Mouse (Mus musculus): ENCODE results near the gene Slc23a2.

The Slc23a2 gene

GRCm38 (mm10) chr2:132016034-132016433, 128.9 kb downstream of the Slc23a2 start:
- no peak for DNase-seq

GRCm38 (mm10) chr2:132013152-132013551, 131.8 kb downstream of the Slc23a2 start:
- DNase-seq, result no peak

DNA sequence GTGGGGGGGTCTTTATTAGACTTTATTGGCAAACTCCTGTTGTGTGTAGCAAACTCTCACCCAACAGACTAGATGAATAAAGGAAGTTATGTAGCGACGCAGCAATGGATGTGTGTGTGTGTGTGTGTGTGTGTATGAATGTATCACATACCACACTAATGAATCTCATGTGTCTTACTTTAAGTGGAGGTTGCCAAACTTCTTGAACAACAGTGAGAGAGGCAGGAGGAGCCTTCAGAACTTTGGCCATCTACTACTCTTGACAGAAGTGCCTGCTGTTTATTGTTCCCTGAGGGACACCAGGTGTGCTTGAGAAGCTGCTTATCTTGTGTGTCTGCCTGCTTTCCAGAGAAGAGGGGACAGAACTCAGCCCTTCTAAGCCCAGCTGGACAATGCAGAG, 134.1 kb downstream of the Slc23a2 start:
- no peak for DNase-seq

DNA sequence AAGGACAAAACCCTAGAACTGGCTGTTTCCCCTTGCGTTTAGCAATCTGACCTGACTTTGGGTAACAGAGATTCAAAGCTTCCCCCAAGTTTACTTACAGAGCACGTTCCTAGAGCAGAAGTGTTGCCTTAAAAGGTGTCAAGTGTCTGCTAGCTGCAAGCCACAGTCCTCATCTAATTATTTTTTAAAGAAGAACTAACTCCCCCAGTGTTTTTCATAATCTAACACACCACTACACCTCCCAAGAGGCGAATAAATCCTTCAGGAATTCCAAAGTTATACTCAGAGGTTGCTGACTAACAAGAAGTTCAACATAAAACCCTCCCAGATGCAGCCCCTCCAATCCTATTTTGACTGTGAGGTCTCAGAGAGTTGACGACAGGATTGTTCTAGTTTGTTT, 136.7 kb downstream of the Slc23a2 start:
- DNase-seq, result no peak

GRCm38 (mm10) chr2:132007475-132007819, 137.5 kb downstream of the Slc23a2 start:
- DNase-seq, result no peak

- peak; percentile 85 for DNase-seq
These were observed 138.1 kb downstream of the Slc23a2 start for GRCm38 (mm10) chr2:132006561-132007474.

DNA sequence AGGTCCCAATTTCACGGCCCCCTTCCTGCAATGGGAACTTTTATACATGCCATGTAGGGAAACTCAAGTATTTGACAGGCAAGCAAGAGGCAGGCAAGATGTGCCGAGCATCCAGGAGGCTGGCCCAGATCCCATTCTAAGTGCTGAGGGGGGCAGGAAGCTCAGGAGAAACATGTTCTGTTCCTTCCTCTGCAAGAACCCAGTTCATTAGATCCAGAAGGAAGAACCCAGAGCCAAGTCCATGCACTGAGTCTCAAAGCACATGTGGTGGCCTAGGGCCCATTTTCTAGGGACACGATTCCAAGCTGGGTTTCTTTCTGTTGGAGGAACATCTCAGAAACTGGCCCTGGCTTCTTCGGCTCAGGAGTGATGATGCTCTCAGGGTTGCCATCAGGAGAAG, 139.5 kb downstream of the Slc23a2 start:
- no peak for DNase-seq

DNA sequence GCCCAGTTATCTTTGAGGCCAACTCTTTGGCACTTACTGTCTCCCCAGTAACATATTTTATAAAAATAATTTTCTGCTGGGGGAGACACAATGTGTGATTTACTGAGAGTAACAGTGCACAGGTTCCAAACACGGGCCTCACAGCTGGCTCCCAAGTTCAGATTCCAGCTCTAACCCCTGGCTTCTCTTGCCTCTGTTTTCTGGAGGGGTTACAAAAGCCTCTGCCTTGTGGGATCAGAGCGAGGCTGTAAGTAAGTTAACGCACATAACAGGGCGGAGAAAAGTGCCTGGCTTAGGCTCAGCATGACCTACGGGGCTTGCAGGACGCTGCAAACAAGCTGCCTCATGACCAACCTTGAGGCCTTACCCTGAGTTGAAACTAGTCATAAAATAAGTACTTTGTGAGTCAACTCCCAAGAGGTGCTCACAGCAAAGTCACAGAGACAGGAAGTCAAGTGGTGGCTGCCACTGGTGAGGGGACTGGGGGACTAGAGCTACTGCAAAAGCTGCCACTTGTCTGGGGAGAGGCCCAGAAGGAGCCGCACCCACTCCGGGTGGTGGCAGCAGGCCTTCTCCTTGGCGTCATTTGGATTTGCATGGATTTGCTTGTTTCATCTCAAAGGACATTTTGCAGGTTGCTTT, 140.3 kb downstream of the Slc23a2 start:
- DNase-seq, result peak; percentile 39

DNA sequence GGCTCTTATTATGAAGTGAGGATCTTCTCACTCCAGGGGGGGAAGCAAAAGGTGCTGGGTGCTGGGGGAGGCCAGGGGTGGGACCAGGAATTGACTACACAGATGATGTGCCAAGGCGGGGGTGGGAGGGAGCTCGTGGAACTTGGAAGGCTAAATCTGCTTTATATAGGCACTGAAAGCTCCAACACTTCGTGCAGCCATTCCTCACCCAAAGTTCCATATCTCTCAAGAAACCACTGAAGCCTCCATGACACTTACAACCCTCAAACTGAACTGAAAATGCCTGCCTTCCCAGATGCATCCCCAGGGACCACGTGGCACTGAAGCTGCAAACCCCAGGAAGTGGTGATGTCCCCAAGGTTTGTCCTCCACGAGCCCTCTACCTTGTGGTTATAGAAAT, 141.0 kb downstream of the Slc23a2 start:
- DNase-seq, result no peak
